Mouse (Mus musculus) left cerebral cortex, postnatal 36 days (tissue): Measurements from ENCODE around the gene Rapgef4. TPM values are rescaled to one million over a fixed set of nuclear protein-coding genes. Genes with fewer than 3 reads are reported as not detected.

Experiments used
- DNase-seq, 2 experiments: peaks; one replicate each; pipeline ENCODE4 v3.0.0; 2021 to 2022; ENCODE audit warnings: low spot score in 2 of 2, mixed read lengths in 1 of 2
- intact Hi-C: fragments of 180-260 bp; cut with DNase I; formaldehyde crosslinking; loops from one replicate; pipeline ENCODE4 v1.15.1; 2025
- total RNA-seq, 2 experiments: library from RNA; stranded (reverse); gene quantifications; 2 replicates each; pipeline ENCODE4 v1.2.3; 2021

Gene Rapgef4
- total RNA-seq, 2 experiments from 2014 or later: 419 to 456 TPM

- DNase-seq: no peak
- intact Hi-C loops: no loop called here
Measured at GRCm38 (mm10) chr2:72199451-72199850, 218.4 kb downstream of the Rapgef4 start.

- no peak for DNase-seq
- intact Hi-C loops: no loop called here
Measured at GRCm38 (mm10) chr2:72201506-72201905, 220.5 kb downstream of the Rapgef4 start.

- DNase-seq: no peak
- intact Hi-C loops: no loop called here
Measured at GRCm38 (mm10) chr2:72202252-72202651, 221.2 kb downstream of the Rapgef4 start.

- intact Hi-C loops: no loop called here
- DNase-seq: peak; percentile 54 to 61
Measured at GRCm38 (mm10) chr2:72203609-72204008, 222.6 kb downstream of the Rapgef4 start.

GRCm38 (mm10) chr2:72205869-72206268, 224.8 kb downstream of the Rapgef4 start:
- intact Hi-C loops: no loop called here
- no peak for DNase-seq

GRCm38 (mm10) chr2:72206530-72207248, 225.6 kb downstream of the Rapgef4 start:
- DNase-seq: peak in 1 of 2 experiments; percentile 55
- intact Hi-C loops: no loop called here

GRCm38 (mm10) chr2:72217336-72217735, 236.3 kb downstream of the Rapgef4 start:
- intact Hi-C loops: no loop called here

GRCm38 (mm10) chr2:72219921-72220320, 238.9 kb downstream of the Rapgef4 start:
- intact Hi-C loops: loop anchor here (5.0 kb wide), 1 partner anchor 183 kb away; no protein-coding TSS in a partner anchor
- DNase-seq: no peak

More at GRCm38 (mm10) chr2:72217336-72217735, 236.3 kb downstream of the Rapgef4 start:
- DNase-seq: no peak

GRCm38 (mm10) chr2:72221283-72221682, 240.2 kb downstream of the Rapgef4 start:
- no peak for DNase-seq
- intact Hi-C loops: loop anchor here (5.0 kb wide), 1 partner anchor 184 kb away; no protein-coding TSS in a partner anchor

GRCm38 (mm10) chr2:72221706-72222105, 240.7 kb downstream of the Rapgef4 start:
- intact Hi-C loops: loop anchor here (5.0 kb wide), 1 partner anchor 184 kb away; no protein-coding TSS in a partner anchor
- DNase-seq: no peak

- no peak for DNase-seq
- intact Hi-C loops: loop anchor here (5.0 kb wide), 1 partner anchor 185 kb away; no protein-coding TSS in a partner anchor
Measured at GRCm38 (mm10) chr2:72222276-72222675, 241.2 kb downstream of the Rapgef4 start.

GRCm38 (mm10) chr2:72222736-72223455, 241.9 kb downstream of the Rapgef4 start:
- DNase-seq: no peak
- intact Hi-C loops: loop anchor here (5.0 kb wide), 1 partner anchor 186 kb away; no protein-coding TSS in a partner anchor

- DNase-seq: no peak
- intact Hi-C loops: loop anchor here (5.0 kb wide), 1 partner anchor 186 kb away; no protein-coding TSS in a partner anchor
Measured at GRCm38 (mm10) chr2:72223479-72223878, 242.4 kb downstream of the Rapgef4 start.

- intact Hi-C loops: no loop called here
- DNase-seq: no peak
Measured at GRCm38 (mm10) chr2:72226006-72226405, 245.0 kb downstream of the Rapgef4 start.

- intact Hi-C loops: no loop called here
Measured at GRCm38 (mm10) chr2:72227416-72227815, 246.4 kb downstream of the Rapgef4 start.

GRCm38 (mm10) chr2:72228881-72229280, 247.8 kb downstream of the Rapgef4 start:
- intact Hi-C loops: no loop called here
- no peak for DNase-seq

More at GRCm38 (mm10) chr2:72227416-72227815, 246.4 kb downstream of the Rapgef4 start:
- DNase-seq: no peak

GRCm38 (mm10) chr2:72230545-72230944, 249.5 kb downstream of the Rapgef4 start:
- no peak for DNase-seq
- intact Hi-C loops: loop anchor here (10.0 kb wide), 1 partner anchor 274 kb away; no protein-coding TSS in a partner anchor

GRCm38 (mm10) chr2:72234085-72234484, 253.0 kb downstream of the Rapgef4 start:
- no peak for DNase-seq
- intact Hi-C loops: loop anchor here (2.0 to 10.0 kb wide), 2 partner anchors 157 to 271 kb away; no protein-coding TSS in a partner anchor

- intact Hi-C loops: loop anchor here (2.0 to 10.0 kb wide), 3 partner anchors 156 to 1042 kb away; no protein-coding TSS in a partner anchor
- DNase-seq: peak; percentile 58 to 71
Measured at GRCm38 (mm10) chr2:72234943-72235342, 253.9 kb downstream of the Rapgef4 start.

- intact Hi-C loops: loop anchor here (2.0 to 10.0 kb wide), 3 partner anchors 155 to 1042 kb away; no protein-coding TSS in a partner anchor
- DNase-seq: no peak
Measured at GRCm38 (mm10) chr2:72235361-72235901, 254.4 kb downstream of the Rapgef4 start.
